Mouse (Mus musculus) MEL (cell line): Measurements from ENCODE around the gene Zfp287. TPM values are rescaled to one million over a fixed set of nuclear protein-coding genes. Genes with fewer than 3 reads are reported as not detected.
A peak's percentile ranks its signal among the peaks of the same experiment; 100 is the strongest.

Experiments used
- DNase-seq: peaks from one replicate; pipeline ENCODE4 v3.0.0; 2011; ENCODE audit warnings: low read depth, low spot score
- H3K27ac ChIP-seq: 2 replicates; pipeline ENCODE4 v1.5.1; 2012; ENCODE audit warnings: low read depth, mild to moderate bottlenecking, control low read depth, low read length, moderate library complexity; ENCODE audit not compliant: control insufficient read depth
- H3K27me3 ChIP-seq, 2 experiments: fragments of 150-350 bp in 1 of 2; sonication (generic) in 1 of 2; 2 replicates each; pipeline ENCODE4 v1.6.1; 2012; ENCODE audit warnings: low read length in 2 of 2, mild to moderate bottlenecking in 2 of 2, improper control_type of control experiment in 1 of 2, moderate library complexity in 1 of 2; ENCODE audit not compliant: insufficient read depth in 2 of 2, control insufficient read depth in 1 of 2
- H3K36me3 ChIP-seq, 2 experiments: 2 replicates each; pipeline ENCODE4 v1.6.1; 2012 to 2014; ENCODE audit warnings: low read length in 2 of 2, improper control_type of control experiment in 1 of 2, inconsistent platforms in 1 of 2, mild to moderate bottlenecking in 1 of 2; ENCODE audit not compliant: insufficient read depth in 2 of 2, control insufficient read depth in 1 of 2
- H3K4me1 ChIP-seq, 2 experiments: fragments of 150-350 bp in 1 of 2; sonication (generic) in 1 of 2; 2 replicates each; pipeline ENCODE4 v1.6.1; 2012; ENCODE audit warnings: low read length in 2 of 2, improper control_type of control experiment in 1 of 2, mild to moderate bottlenecking in 1 of 2; ENCODE audit not compliant: insufficient read depth in 2 of 2, control insufficient read depth in 1 of 2
- H3K4me3 ChIP-seq, 2 experiments: fragments of 150-350 bp in 1 of 2; sonication (generic) in 1 of 2; 2 replicates each; pipeline ENCODE4 v1.5.1; 2012; ENCODE audit warnings: low read depth in 2 of 2, low read length in 2 of 2, mild to moderate bottlenecking in 2 of 2, moderate library complexity in 2 of 2, control low read depth in 1 of 2, improper control_type of control experiment in 1 of 2; ENCODE audit not compliant: control insufficient read depth in 1 of 2, insufficient read depth in 1 of 2
- H3K79me2 ChIP-seq: 2 replicates; pipeline ENCODE4 v1.6.1; 2012; ENCODE audit warnings: mild to moderate bottlenecking, low read length, moderate library complexity; ENCODE audit not compliant: control insufficient read depth, poor library complexity, insufficient read depth
- H3K9ac ChIP-seq: 2 replicates; pipeline ENCODE4 v1.6.1; 2012; ENCODE audit warnings: low read depth, mild to moderate bottlenecking, control low read depth, low read length, moderate library complexity; ENCODE audit not compliant: control insufficient read depth, poor library complexity, severe bottlenecking
- H3K9me3 ChIP-seq: fragments of 150-350 bp; sonication (generic); replicated peaks from 2 replicates; pipeline ENCODE4 v1.6.1; 2012; ENCODE audit warnings: mild to moderate bottlenecking, low read length, improper control_type of control experiment, moderate library complexity; ENCODE audit not compliant: insufficient read depth
- BHLHE40 ChIP-seq: IDR thresholded peaks from 2 replicates; pipeline ENCODE4 v1.6.1; 2012; ENCODE audit warnings: low read depth, mild to moderate bottlenecking, inconsistent platforms, low read length, improper control_type of control experiment, borderline replicate concordance
- CHD1 ChIP-seq: IDR thresholded peaks from 2 replicates; pipeline ENCODE4 v1.6.1; 2012; ENCODE audit warnings: low read depth, mild to moderate bottlenecking, inconsistent platforms, low read length, improper control_type of control experiment
- CHD2 ChIP-seq: IDR thresholded peaks from 2 replicates; pipeline ENCODE4 v1.6.1; 2011; ENCODE audit warnings: low read length, improper control_type of control experiment
- CTCF ChIP-seq, 3 experiments: IDR thresholded peaks in 2 of 3; conservative IDR thresholded peaks in 1 of 3; 2 replicates each; pipeline ENCODE4 v1.5.1; 2011 to 2012; ENCODE audit warnings: low read length in 3 of 3, low read depth in 2 of 3, mild to moderate bottlenecking in 2 of 3, improper control_type of control experiment in 1 of 3, inconsistent platforms in 1 of 3, mixed read lengths in 1 of 3, moderate library complexity in 1 of 3; ENCODE audit not compliant: control insufficient read depth in 1 of 3, insufficient read depth in 1 of 3, poor library complexity in 1 of 3, severe bottlenecking in 1 of 3
- E2F4 ChIP-seq: IDR thresholded peaks from 2 replicates; pipeline ENCODE4 v1.6.1; 2011; ENCODE audit warnings: low read depth, low read length, improper control_type of control experiment, borderline replicate concordance
- ELF1 ChIP-seq: IDR thresholded peaks from 2 replicates; pipeline ENCODE4 v1.6.1; 2014; ENCODE audit warnings: low read depth, mild to moderate bottlenecking, inconsistent platforms, low read length, improper control_type of control experiment, moderate library complexity
- EP300 ChIP-seq, 2 experiments: IDR thresholded peaks; 2 replicates each; pipeline ENCODE4 v1.6.1; 2011; ENCODE audit warnings: improper control_type of control experiment in 2 of 2, low read length in 2 of 2, low read depth in 1 of 2, mild to moderate bottlenecking in 1 of 2
- ETS1 ChIP-seq: IDR thresholded peaks from 2 replicates; pipeline ENCODE4 v1.6.1; 2012; ENCODE audit warnings: low read depth, mild to moderate bottlenecking, inconsistent platforms, low read length, improper control_type of control experiment, moderate library complexity
- GABPA ChIP-seq: IDR thresholded peaks from 2 replicates; pipeline ENCODE4 v1.6.1; 2012; ENCODE audit warnings: low read depth, mild to moderate bottlenecking, inconsistent platforms, low read length, improper control_type of control experiment, moderate library complexity
- GATA1 ChIP-seq: IDR thresholded peaks from 2 replicates; pipeline ENCODE4 v1.6.1; 2011; ENCODE audit warnings: low read depth, low read length, improper control_type of control experiment
- HCFC1 ChIP-seq: IDR thresholded peaks from 2 replicates; pipeline ENCODE4 v1.6.1; 2012; ENCODE audit warnings: low read depth, mild to moderate bottlenecking, inconsistent platforms, low read length, improper control_type of control experiment, moderate library complexity
- JUND ChIP-seq: IDR thresholded peaks from 2 replicates; pipeline ENCODE4 v1.6.1; 2011; ENCODE audit warnings: low read depth, mild to moderate bottlenecking, improper control_type of control experiment, low read length
- KAT2A ChIP-seq: conservative IDR thresholded peaks from 2 replicates; pipeline ENCODE4 v1.6.1; 2012; ENCODE audit warnings: low read depth, low read length, improper control_type of control experiment, inconsistent platforms
- MAFK ChIP-seq: IDR thresholded peaks from 2 replicates; pipeline ENCODE4 v1.6.1; 2011; ENCODE audit warnings: low read depth, mild to moderate bottlenecking, low read length, improper control_type of control experiment, borderline replicate concordance
- MAZ ChIP-seq: IDR thresholded peaks from 2 replicates; pipeline ENCODE4 v1.6.1; 2012; ENCODE audit warnings: low read depth, mild to moderate bottlenecking, inconsistent platforms, low read length, improper control_type of control experiment
- MXI1 ChIP-seq: IDR thresholded peaks from 2 replicates; pipeline ENCODE4 v1.6.1; 2011; ENCODE audit warnings: mild to moderate bottlenecking, low read depth, low read length, improper control_type of control experiment
- MYB ChIP-seq: IDR thresholded peaks from 2 replicates; pipeline ENCODE4 v1.6.1; 2011; ENCODE audit warnings: mild to moderate bottlenecking, low read depth, low read length, improper control_type of control experiment
- MYC ChIP-seq: IDR thresholded peaks from 2 replicates; pipeline ENCODE4 v1.6.1; 2011; ENCODE audit warnings: low read depth, mild to moderate bottlenecking, low read length, improper control_type of control experiment, moderate library complexity
- POLR2A ChIP-seq, 2 experiments: IDR thresholded peaks; 2 replicates each; pipeline ENCODE4 v1.6.1; 2011 to 2012; ENCODE audit warnings: low read length in 2 of 2, mild to moderate bottlenecking in 2 of 2, control low read depth in 1 of 2, improper control_type of control experiment in 1 of 2, low read depth in 1 of 2, moderate library complexity in 1 of 2; ENCODE audit not compliant: control insufficient read depth in 1 of 2, insufficient read depth in 1 of 2, poor library complexity in 1 of 2
- POLR2AphosphoS2 ChIP-seq: IDR thresholded peaks from 2 replicates; pipeline ENCODE4 v1.6.1; 2011; ENCODE audit warnings: low read length, improper control_type of control experiment
- POLR2AphosphoS5 ChIP-seq: IDR thresholded peaks from 2 replicates; pipeline ENCODE4 v1.6.1; 2012; ENCODE audit warnings: low read depth, borderline replicate concordance, mild to moderate bottlenecking, inconsistent platforms, low read length, moderate library complexity, mixed read lengths
- RCOR1 ChIP-seq: IDR thresholded peaks from 2 replicates; pipeline ENCODE4 v1.6.1; 2012; ENCODE audit warnings: low read depth, mild to moderate bottlenecking, inconsistent platforms, low read length, improper control_type of control experiment
- SIN3A ChIP-seq: IDR thresholded peaks from 2 replicates; pipeline ENCODE4 v1.6.1; 2012; ENCODE audit warnings: low read length, improper control_type of control experiment, inconsistent platforms
- SMC3 ChIP-seq: IDR thresholded peaks from 2 replicates; pipeline ENCODE4 v1.6.1; 2011; ENCODE audit warnings: low read depth, low read length, improper control_type of control experiment
- TAL1 ChIP-seq: IDR thresholded peaks from 2 replicates; pipeline ENCODE4 v1.6.1; 2012; ENCODE audit warnings: mild to moderate bottlenecking, inconsistent platforms, low read length, moderate library complexity, mixed read lengths
- TBP ChIP-seq: IDR thresholded peaks from 2 replicates; pipeline ENCODE4 v1.8.0; 2011; ENCODE audit warnings: low read depth, low read length, improper control_type of control experiment
- TCF12 ChIP-seq: IDR thresholded peaks from 2 replicates; pipeline ENCODE4 v1.6.1; 2014; ENCODE audit warnings: low read depth, mild to moderate bottlenecking, inconsistent platforms, low read length, improper control_type of control experiment, moderate library complexity
- UBTF ChIP-seq: IDR thresholded peaks from 2 replicates; pipeline ENCODE4 v1.6.1; 2012; ENCODE audit warnings: low read depth, mild to moderate bottlenecking, inconsistent platforms, low read length, improper control_type of control experiment, moderate library complexity, borderline replicate concordance; ENCODE audit not compliant: insufficient read depth
- USF1 ChIP-seq: IDR thresholded peaks from 2 replicates; pipeline ENCODE4 v1.6.1; 2014; ENCODE audit warnings: low read depth, mild to moderate bottlenecking, inconsistent platforms, low read length, improper control_type of control experiment, moderate library complexity
- ZC3H11A ChIP-seq: IDR thresholded peaks from 2 replicates; pipeline ENCODE4 v1.6.1; 2012; ENCODE audit warnings: low read depth, mild to moderate bottlenecking, inconsistent platforms, low read length, improper control_type of control experiment
- ZKSCAN1 ChIP-seq: IDR thresholded peaks from 2 replicates; pipeline ENCODE4 v1.6.1; 2012; ENCODE audit warnings: low read depth, mild to moderate bottlenecking, inconsistent platforms, low read length, improper control_type of control experiment, moderate library complexity
- ZMIZ1 ChIP-seq: IDR thresholded peaks from 2 replicates; pipeline ENCODE4 v1.6.1; 2012; ENCODE audit warnings: low read depth, mild to moderate bottlenecking, inconsistent platforms, low read length, improper control_type of control experiment, moderate library complexity
- polyA plus RNA-seq, 2 experiments: library from polyadenylated mRNA; stranded (reverse) in 1 of 2; unstranded in 1 of 2; fragments of >175 nt in 1 of 2; fragments of >200 nt in 1 of 2; gene quantifications; 2 replicates each; pipeline versions ENCODE4 v1.2.1 to v1.2.4; 2012; ENCODE audit warnings: low replicate concordance in 2 of 2, low read depth in 1 of 2; ENCODE audit not compliant: insufficient read length in 2 of 2, insufficient read depth in 1 of 2, missing spikeins in 1 of 2
- total RNA-seq: library from RNA; depleted of rRNA; stranded (reverse); fragments of 300-350 nt; gene quantifications from 2 replicates; pipeline ENCODE4 v1.2.3, GENCODE M21; 2012

Zfp287 gene
- total and polyA plus RNA-seq, 3 experiments, result not detected

GRCm38 (mm10) chr11:62660885-62661284, 70.8 kb downstream of the Zfp287 start:
- H3K27ac ChIP-seq, result no peak overlapping the region
- peak; percentile 71 for DNase-seq
- no peaks in the 10 kb centered on the region for H3K9me3 ChIP-seq
- peaks cover 2% of the 10 kb centered on the region; the same call in 1 of the 2 replicates for H3K79me2 ChIP-seq
- no peaks in the 10 kb centered on the region for H3K27me3 ChIP-seq
- TF ChIP-seq MYB, result peak; percentile 58; the same call in 1 of the 2 replicates
- peak; percentile 41; the same call in 1 of the 2 replicates for TF ChIP-seq TCF12
- peak; percentile 75 to 77 for TF ChIP-seq EP300 (IDR thresholded peaks at IDR 0.05; ENCODE audit: low read depth in 1 of 2, low read length in 2 of 2)
- TF ChIP-seq KAT2A, result no peak
- TF ChIP-seq GATA1, result peak; percentile 67; the same call in 1 of the 2 replicates
- no peak for TF ChIP-seq ZC3H11A
- TF ChIP-seq RCOR1, result peak; percentile 55; the same call in 1 of the 2 replicates
- TF ChIP-seq CTCF (IDR thresholded peaks at IDR 0.05 in 2 of 3, conservative IDR thresholded peaks at IDR 0.05 in 1 of 3; ENCODE audit: control insufficient read depth in 1 of 3, insufficient read depth in 1 of 3, low read depth in 2 of 3, low read length in 3 of 3, poor library complexity in 1 of 3, severe bottlenecking in 1 of 3), result no peak
- TF ChIP-seq UBTF, result no peak
- TF ChIP-seq POLR2AphosphoS2, result no peak
- TF ChIP-seq SMC3, result no peak
- 0 out of 2 replicates have a peak, but pooled peaks have one; percentile 29 for TF ChIP-seq MYC
- TF ChIP-seq SIN3A, result no peak
- TF ChIP-seq MXI1, result no peak
- TF ChIP-seq POLR2AphosphoS5, result no peak
- TF ChIP-seq TAL1, result peak; percentile 74
- peak; percentile 50; the same call in 1 of the 2 replicates for TF ChIP-seq ELF1
- no peak for TF ChIP-seq CHD1
- 0 out of 2 replicates have a peak, but pooled peaks have one; percentile 50 for TF ChIP-seq ETS1
- H3K9ac ChIP-seq, result no peak overlapping the region
- peaks cover 0 to 16% of the 10 kb centered on the region in 2 experiments; a peak in 2 of 4 replicates for H3K36me3 ChIP-seq
- peaks cover 4 to 17% of the 10 kb centered on the region in 2 experiments for H3K4me1 ChIP-seq
- no peak overlapping the region for H3K4me3 ChIP-seq

DNA sequence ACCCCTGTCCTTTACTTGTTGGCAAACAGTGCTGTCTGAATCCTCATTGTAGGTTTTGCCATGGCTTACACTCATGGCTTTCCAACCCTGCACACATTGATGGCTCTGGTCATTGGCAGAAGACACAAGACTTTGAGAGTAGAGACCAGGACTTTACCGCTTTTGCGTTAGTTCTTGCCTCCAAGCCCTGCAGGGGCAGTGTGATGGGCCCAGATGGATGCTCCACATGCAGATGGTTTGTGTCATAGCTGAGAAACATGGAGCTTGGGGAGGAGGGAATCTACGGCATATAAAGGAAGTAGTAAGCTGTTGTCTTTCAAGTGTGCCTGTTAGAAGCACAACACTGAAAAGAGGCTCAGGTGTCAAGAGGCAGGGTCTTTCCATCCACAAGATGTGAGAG, 79.6 kb downstream of the Zfp287 start:
- Histone ChIP-seq H3K9ac (no peak overlapping the region), H3K4me3 (no peak overlapping the region), H3K4me1 (peaks cover 3 to 5% of the 10 kb centered on the region in 2 experiments; a peak in 3 of 4 replicates), H3K27me3 (no peaks in the 10 kb centered on the region), H3K9me3 (no peaks in the 10 kb centered on the region), H3K27ac (no peak overlapping the region), H3K79me2 (peaks cover 11% of the 10 kb centered on the region), H3K36me3 (peaks cover 2 to 7% of the 10 kb centered on the region in 2 experiments)
- TF ChIP-seq E2F4 (no peak), POLR2AphosphoS5 (no peak), JUND (no peak), CHD2 (no peak), SMC3 (no peak), HCFC1 (no peak), TBP (no peak), ZKSCAN1 (no peak), MAZ (no peak), TAL1 (no peak), GABPA (no peak), BHLHE40 (no peak), POLR2A (IDR thresholded peaks at IDR 0.05; ENCODE audit: control insufficient read depth in 1 of 2, insufficient read depth in 1 of 2, low read depth in 1 of 2, low read length in 2 of 2, poor library complexity in 1 of 2) (no peak), ZMIZ1 (no peak), MAFK (no peak), USF1 (no peak)
- DNase-seq, result no peak
